Mouse (Mus musculus) brain, embryonic 14.5 days (tissue): ENCODE measurements at regions not wholly inside any gene's neighbourhood (a gene's known extent, or its start where the extent isn't known, plus 50 kb on each side); places are given as distances from the start of the nearest gene placed in this dataset.
"Not testable (repeated sequence)": the region's sequence is repeated elsewhere in the genome, so short reads cannot be mapped to it uniquely, and the experiment has no call there.

Source experiments
- DNase-seq: peaks from one replicate; pipeline ENCODE4 v3.0.0-alpha.2; 2011; ENCODE audit warnings: low read depth
- CTCF ChIP-seq: fragments of 200-500 bp; IDR thresholded peaks from 2 replicates; pipeline ENCODE4 v1.5.1; 2012; ENCODE audit warnings: inconsistent platforms, mild to moderate bottlenecking, moderate library complexity, borderline replicate concordance; ENCODE audit not compliant: insufficient read depth, insufficient read length; ENCODE audit errors: extremely low read depth
- POLR2A ChIP-seq: fragments of 200-500 bp; IDR thresholded peaks from 2 replicates; pipeline ENCODE4 v1.6.1; 2012; ENCODE audit warnings: mild to moderate bottlenecking, inconsistent platforms, borderline replicate concordance; ENCODE audit not compliant: poor library complexity, insufficient read depth, insufficient read length, severe bottlenecking; ENCODE audit errors: extremely low read depth

GRCm38 (mm10) chr17:84844950-84845349, 54.4 kb upstream of the Lrpprc start:
- TF ChIP-seq CTCF: no peak
- TF ChIP-seq POLR2A: no peak
- DNase-seq: no peak

- TF ChIP-seq CTCF (no peak), POLR2A (no peak)
- DNase-seq: no peak
These were observed 55.6 kb upstream of the Lrpprc start for GRCm38 (mm10) chr17:84846141-84846540.

GRCm38 (mm10) chr17:84848385-84849030, 57.9 kb upstream of the Lrpprc start:
- TF ChIP-seq POLR2A: no peak
- peak; percentile 47 for DNase-seq

GRCm38 (mm10) chr17:84849031-84849405, 58.4 kb upstream of the Lrpprc start:
- no peak for TF ChIP-seq POLR2A
- TF ChIP-seq CTCF: no peak
- DNase-seq: no peak

GRCm38 (mm10) chr17:84850464-84850863, 59.9 kb upstream of the Lrpprc start:
- TF ChIP-seq CTCF: no peak
- DNase-seq: no peak

- TF ChIP-seq POLR2A (no peak), CTCF (no peak)
- DNase-seq: no peak
These were observed 60.3 kb upstream of the Lrpprc start for GRCm38 (mm10) chr17:84850893-84851292.

- TF ChIP-seq POLR2A: no peak
- no peak for TF ChIP-seq CTCF
- no peak for DNase-seq
These were observed 66.4 kb upstream of the Lrpprc start for GRCm38 (mm10) chr17:84856971-84857370.

GRCm38 (mm10) chr17:84858830-84859229, 68.2 kb upstream of the Lrpprc start:
- DNase-seq: peak; percentile 23
- no peak for TF ChIP-seq POLR2A
- no peak for TF ChIP-seq CTCF

- no peak for DNase-seq
These were observed 69.3 kb upstream of the Lrpprc start for GRCm38 (mm10) chr17:84859916-84860315.

GRCm38 (mm10) chr17:84860835-84861234, 70.2 kb upstream of the Lrpprc start:
- no peak for DNase-seq
- TF ChIP-seq CTCF: no peak
- no peak for TF ChIP-seq POLR2A

More at GRCm38 (mm10) chr17:84859916-84860315, 69.3 kb upstream of the Lrpprc start:
- no peak for TF ChIP-seq CTCF
- TF ChIP-seq POLR2A: no peak

- DNase-seq: not testable (repeated sequence)
These were observed 73.6 kb upstream of the Lrpprc start for GRCm38 (mm10) chr17:84864231-84864630.

- TF ChIP-seq CTCF (no peak), POLR2A (no peak)
- no peak for DNase-seq
These were observed 74.6 kb upstream of the Lrpprc start for GRCm38 (mm10) chr17:84865158-84865557.

- DNase-seq: no peak
- no peak for TF ChIP-seq CTCF
- no peak for TF ChIP-seq POLR2A
These were observed 75.0 kb upstream of the Lrpprc start for GRCm38 (mm10) chr17:84865566-84865965.
